Mouse (Mus musculus) urinary bladder, postnatal 14 days (tissue): ENCODE results near the gene Unc5cl.

ENCODE experiments used
- DNase-seq: peaks from one replicate; pipeline ENCODE4 v3.0.0; 2021; ENCODE audit warnings: low spot score

Unc5cl gene

DNA sequence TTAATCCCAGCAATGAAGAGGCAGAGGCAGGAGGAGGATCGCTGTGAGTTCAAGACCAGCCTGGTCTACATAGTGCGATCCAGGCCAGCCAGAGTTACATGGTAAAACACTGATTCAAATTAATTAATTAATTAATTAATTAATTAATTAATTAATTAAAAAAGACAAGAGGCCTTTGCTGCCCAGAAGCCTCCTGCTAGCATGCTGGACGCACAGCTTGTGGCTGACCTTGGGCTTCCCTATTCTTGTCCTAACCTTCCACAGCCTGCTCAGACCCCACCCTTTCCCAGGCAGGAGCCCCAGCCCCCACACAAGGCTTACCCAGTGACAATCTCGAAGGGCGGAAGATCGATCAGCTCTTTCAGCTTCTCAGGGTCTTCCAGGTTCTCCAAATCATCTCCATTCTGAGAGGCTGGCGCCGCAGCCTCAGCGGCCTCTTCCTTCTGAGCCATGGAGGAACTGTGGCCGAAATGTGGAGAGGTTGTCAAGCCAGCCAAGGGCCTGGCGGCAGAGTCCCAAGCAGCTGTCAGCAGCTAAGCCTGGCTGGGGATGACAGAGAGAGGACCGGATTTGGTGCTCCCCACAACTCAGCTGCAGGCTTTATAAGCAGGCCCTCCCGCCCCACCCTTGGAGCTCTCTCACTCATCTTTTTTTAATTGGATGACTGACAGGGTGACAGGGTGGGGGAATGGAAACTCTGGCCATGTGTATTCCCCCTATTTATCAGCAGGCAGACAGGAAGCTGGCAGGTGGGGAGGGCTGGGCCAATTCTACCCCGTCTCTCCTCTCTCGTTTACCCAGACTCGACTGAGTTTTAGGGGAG lies 22.3 kb upstream of the Unc5cl start, which contains the start of gene Apobec2:
Gene Apobec2 (minus strand): TSS at position 773 of the 823 bp plus-strand sequence.
- no peak for DNase-seq

DNA sequence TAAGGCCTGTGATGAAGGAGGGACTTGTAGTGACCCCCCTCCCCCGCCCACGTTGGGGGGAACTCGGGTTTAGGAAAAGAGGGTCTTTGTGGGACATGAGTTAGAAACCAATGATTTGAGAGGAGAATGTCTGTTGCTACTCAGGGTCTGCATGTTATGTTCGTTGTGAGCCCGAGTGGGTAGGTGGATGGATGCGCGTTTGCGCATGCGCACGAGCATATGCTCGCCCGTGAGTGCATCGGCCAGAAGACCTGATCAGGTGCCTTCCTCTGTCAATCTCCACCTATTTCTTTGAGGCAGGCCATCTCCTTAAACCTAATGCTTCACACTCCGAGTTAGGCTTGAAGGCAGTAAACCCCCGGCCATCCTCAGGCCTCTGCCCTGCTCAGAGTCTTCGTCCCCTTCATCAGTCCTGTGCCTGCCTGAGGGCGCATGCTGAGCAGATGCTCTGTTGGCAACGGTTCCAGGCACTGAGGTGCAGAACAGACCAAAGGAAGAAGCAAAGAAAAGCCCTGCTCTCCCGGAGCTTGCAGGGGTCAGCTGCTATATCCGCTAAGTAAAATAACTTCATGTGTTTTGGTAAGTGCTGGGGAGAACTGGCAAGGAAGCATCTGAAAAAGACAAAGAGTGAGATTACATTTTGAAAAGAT lies 21.6 kb upstream of the Unc5cl start:
- DNase-seq, result no peak

DNA sequence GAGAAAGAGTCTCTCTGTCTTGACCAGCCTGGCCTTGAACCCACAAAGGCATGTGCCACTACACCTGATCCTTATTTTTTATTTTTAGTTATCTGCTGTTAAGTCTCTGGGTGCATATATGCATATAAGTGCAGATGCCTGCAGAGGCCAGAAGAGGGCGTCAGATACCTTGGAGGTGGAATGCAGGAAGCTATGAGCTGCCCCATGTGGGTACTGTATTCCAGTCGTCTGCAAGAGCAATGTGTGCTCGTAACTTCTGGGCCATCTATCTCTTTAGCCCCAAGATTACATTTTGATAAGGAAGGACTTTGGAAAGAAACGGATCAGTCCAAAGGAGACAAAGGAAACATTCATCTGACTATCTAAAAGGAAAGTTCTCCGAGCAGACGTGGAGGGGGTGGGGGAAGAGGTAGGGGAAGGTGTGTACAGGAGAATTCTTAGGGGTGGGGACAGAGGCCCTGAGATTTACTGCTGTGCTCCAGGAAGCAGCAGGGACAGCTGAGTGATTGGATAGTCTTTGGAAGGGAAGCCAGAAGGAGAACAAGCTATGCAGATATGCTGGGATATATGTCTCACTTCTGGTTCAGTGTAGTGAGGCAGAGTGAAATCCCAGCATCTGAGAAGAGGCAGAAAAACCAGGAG lies 20.9 kb upstream of the Unc5cl start:
- no peak for DNase-seq

DNA sequence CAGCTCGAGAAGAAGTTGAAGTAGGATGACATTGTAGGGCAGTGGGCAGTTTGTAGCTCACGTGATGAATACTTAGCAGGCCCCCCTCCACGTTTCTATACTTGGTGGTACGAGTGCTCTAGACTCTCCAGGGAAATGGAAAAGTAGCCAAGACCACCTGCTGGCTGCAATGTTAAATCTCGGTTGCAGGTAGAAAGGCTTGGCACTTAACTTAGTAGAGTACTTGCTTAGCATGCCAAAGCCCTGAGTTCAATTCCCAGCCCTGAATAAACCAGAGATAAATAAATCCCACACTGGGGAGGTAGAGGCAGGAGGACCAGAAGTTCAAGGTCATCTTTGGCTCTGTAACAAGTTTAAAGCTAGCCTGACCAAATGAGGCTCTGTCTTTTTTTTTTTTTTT lies 20.2 kb upstream of the Unc5cl start:
- no peak for DNase-seq

DNA sequence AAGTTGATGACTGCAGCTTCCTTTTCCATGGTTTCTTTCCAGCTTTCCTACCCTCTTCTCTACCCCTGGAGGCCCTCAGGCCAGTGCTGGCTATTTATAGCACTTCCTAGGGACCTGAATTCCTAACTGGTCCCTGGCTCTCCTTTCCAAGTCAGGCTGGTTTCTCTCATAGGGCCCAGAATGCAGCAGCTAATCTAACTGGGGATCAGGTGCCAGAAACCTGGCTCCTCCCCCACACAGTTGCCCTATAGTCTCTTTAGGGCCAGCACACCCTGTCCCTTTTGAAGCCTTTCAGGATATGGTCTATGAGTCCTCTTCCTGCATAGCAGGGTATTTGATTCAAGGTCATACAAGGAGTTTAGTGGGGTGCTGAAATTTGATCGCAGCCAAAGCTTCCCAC lies 18.2 kb upstream of the Unc5cl start:
- no peak for DNase-seq

DNA sequence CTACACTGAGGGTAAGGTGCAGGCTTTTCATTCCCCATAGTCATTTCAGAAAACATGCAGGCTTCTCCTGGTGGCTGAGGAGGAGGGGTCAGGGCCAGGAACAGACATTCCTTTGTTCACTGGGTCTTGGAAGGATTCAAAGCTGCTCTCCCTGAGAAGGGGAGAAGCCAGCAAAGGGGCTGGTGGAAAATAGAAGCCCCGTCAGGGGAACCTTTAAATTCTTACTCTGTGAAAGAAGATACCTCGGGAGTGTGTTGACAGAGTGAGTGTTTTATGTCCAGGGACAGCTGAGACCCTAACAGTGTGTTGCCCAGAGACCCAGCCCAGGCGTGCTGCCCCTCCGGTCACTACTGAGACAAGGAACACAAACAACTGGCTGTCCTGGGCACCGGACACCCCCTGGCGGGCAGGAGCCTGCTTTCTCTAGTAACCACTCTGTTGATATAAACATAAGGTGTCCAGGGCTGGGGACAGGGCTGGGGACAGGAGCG lies 17.2 kb upstream of the Unc5cl start:
- no peak for DNase-seq

DNA sequence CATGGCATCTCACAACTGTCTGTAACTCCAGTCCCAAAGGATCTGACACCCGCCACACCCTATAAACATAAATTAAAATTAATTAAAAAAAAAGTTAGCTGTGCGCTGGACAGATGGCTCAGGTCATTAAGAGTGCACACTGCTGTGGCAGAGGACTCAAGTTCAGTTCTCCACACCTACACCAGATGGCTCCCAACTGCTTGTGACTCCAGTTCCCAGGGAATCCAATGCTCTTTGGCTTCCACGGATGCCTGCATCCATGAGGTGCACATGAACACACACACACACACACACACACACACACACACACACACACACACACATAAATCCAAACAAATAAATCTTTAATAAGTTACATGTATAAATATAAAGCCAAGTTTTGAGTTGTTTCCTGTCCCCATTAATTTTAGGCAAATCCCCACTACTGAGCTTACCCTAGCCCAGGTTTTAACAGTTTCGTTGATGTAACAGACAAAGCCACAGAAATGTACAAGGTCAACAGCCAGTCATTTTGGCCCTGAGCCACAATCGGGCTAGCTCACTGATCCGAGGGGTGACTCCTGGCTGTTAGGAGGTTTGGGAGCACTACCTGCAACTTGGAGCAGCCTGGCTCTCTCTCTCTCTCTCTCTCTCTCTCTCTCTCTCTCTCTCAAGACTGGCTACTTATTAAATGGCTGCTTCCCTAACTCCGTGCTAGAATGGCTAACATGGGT lies 11.8 kb upstream of the Unc5cl start:
- no peak for DNase-seq

DNA sequence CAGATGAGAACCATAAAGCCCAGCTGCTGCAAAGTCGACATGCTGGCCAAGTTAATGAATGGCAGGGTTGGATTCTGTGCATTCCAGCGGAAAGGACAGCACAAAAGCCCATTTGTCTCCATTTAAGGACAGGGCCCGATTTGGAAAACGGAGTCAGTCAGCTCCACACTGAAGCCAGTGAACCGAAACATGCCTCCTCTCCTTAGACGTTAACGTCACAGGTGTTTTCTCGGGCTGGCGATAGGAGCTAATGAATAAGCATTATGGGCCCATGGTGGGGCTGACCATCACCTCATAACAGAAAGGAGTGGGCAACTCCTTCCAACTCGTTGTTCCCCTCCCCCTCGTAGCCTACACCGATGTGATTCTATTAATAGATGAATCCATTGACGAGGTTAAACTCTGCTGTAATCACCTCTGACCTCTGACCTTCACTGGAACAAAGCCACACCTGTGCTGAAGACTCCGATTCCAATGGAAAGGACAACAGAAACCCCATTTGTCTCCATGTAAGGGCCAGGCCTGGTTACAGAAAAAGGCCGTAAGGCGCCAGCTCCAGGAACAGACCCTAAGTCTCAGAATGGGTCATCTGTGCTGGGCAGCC lies 11.1 kb upstream of the Unc5cl start:
- no peak for DNase-seq

DNA sequence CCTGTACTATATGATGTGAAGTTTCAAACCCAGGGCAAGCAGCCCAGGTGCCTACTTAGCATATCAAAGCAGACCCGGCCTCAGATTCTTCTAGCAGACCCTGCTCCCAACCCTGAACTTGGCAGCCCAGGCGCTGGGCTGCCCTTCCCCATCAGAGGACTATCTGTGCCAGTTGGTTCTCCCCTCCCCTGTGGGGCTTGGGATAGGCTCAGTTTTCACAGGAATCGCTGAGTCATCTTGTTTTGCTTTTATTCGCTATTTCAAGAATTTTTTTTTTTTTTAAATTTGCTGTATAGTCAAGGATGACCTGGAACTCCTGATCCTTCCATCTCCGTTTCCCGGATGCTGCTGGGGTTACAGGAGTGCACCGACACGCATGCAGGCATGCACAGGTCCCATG lies 7.0 kb upstream of the Unc5cl start:
- no peak for DNase-seq

DNA sequence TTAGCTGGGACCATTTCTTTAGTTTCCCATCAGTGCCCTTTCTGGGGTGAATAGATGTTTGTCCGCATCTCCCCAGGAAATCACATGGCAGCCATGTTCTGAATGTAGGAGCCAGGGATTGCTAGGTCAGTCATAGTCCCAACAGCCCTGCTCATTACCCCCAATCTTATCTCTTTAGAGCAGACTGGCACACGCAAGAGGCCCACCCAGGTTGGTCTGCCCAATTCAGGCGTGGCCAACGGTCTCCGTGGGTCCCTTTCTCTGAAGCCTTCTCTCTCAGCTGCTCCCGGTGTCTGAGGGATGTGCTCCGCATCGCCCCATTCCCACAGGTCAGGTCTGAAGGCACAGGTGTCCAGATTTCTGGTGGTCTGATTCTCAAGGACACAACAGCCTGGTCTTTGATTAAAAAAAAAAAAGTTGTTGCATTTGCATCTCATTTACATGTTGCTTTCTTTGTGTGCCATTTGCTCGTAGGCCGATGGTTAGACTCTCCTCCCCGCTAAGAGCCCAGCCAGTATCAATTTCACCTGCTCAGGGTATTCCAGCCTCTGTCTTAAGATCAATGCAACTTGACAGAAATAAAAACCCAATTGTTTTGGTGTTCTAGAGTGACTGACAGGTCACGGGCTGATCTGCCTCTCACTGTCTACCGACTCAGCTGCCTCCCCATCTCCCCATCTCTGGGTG lies 3.9 kb upstream of the Unc5cl start:
- no peak for DNase-seq

DNA sequence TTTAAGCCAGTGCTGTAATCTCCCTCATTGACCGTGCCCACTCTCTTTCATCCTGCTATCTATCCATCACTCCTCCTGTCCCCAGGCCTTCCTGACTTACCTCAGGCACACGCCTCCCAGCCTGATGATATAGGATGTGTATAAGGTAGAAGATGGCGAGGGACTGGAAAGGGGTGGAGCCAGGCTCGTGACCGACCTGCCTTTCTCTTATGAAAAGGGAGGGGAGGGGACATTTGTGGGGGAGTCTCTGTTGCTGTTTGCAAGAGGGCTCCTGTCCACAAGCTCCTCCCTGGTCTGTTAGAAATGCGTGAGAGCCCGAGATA lies 3.4 kb upstream of the Unc5cl start, which contains the start of gene Tspo2:
Gene Tspo2 (minus strand): TSS at position 170 of the 323 bp plus-strand sequence.
- no peak for DNase-seq

DNA sequence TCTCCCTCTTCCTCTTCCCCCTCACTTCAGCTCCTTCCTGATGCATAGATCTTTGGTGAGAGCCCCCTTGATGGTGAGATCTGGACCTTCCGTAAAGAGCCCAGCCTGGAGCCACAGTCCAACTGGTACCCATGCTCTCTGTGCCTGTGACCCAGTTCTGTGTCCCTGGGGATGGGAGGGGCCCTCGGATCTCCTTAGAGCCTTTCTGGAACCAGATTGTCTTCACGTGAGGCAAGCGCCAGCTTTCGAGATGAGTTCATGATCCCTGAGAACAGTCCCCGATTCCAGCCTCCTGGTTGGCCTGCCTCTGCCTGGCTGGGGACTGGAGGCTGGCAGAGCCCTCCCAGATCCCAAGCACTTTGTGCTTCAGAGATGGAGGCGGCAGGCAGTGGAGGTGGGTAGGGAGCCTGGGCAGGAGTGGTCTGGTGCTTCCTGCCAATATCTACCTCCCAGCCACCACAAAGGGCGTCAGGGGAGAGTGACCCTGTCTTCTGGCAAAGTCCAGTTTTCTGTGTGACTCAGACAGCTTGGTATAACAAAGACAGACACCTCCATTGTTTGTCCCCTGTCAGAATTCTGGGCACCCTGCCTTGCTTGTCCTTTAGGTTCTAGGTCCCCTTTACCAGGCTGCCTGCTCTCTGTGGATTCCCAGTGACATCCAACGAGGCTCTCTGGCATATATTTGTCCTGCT lies 2.8 kb upstream of the Unc5cl start:
- no peak for DNase-seq

DNA sequence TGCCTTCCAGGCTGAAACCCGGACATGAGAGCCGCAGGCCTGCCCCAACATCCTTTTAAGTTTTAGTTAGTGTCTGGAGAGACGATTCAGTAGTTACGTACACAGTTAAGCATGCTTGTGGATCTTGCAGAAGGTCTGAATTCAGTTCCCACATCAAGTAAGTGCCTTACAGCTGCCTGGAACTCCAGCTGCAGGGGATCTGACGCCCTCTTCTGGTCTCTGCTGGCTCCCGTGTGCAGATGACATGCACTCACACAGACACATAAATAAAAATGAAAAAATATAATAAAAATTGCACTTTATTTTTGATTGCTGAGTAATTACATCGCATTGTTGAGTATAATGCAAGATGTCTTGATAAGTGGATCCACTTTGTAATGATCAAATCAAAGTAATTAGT lies 1.2 kb upstream of the Unc5cl start:
- DNase-seq, result no peak

DNA sequence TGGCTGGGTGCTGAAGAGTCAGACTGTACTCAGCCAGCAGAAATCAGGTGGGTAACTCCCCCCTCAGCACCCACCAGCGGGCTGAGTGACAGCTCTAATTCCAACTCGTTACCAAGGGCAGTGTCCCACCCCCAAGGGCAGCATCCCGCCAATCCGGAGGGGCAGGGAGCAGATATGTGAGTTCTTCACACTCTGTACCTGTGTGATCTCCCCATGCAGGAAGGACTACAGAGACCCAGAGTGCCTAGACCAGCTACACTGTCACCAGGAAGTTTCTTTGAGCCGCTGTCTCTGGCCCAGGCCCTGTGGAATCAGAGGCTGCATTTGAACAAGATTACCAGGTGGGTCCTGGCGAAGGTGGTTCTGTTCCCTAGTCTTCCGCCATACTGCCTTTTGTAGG lies 511 bp upstream of the Unc5cl start:
- DNase-seq, result no peak

DNA sequence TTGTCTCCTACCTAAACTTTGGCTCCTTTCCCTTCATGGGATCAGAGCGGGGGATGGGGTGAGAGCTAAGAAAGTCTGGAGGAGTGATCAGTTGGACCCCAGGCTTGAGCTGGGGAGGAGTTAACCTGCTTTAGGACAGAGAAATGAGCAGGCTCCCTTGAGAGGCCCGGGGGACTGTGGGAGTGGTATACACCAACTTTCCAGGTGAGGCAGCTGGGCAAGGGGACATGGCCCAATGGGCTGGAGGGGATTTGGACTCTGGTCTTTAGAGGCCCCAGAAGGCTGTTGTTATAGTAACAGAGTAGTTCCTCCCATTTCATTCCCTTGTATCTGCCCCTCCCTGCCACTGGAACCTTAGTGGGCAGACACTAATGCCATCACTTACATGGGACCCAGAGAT lies 1.3 kb downstream of the Unc5cl start:
- DNase-seq, result no peak

DNA sequence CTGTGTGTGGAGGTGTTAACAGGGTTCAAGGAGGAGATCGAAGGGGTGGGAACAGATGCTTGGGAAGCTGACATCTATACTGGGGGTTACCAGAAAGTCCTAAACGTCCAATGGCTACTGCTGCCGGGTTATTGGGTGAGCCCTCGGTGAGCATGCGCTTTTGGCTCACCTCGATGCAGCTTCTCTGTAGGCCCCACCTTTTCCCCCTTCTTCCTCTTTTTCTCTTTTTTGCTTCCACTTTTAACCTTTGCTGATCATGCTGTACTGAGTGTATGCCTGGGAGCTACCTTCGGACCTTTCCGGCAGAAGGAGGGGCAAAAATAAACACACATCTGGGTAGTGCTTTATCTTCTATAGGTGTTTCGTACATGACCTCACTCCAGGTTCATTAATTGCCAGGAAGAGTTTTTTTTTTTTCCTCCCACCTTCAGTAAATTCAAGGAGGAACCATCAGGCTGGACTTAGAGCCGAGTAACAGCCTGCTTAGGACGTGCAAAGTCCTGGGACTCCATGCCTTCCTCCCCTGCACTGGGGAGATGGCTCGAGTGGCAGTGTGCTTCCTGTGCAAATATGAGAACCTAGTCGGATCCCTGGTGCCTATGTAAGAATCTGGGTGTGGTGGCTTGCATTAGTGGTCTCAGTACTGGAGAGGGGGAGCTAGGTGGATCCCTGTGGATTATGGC lies 3.4 kb downstream of the Unc5cl start:
- no peak for DNase-seq

DNA sequence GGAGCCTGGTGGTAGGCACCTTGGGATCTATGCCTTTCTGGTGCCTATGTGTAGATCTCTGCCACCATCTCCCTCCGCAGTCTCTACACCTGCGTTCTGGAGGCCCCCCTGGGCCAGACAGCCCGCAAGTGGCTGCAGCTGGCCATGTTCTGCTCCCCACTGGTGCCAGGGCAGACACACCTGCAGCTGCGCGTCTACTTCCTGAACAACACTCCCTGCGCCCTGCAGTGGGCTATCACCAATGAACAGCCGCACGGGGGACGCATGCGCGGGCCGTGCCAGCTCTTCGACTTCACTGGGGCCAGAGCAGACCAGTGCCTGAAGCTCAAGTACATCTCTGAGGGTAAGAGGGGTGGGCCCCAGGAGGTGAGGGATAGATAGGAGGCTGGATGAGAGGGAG lies 7.4 kb downstream of the Unc5cl start:
- no peak for DNase-seq

DNA sequence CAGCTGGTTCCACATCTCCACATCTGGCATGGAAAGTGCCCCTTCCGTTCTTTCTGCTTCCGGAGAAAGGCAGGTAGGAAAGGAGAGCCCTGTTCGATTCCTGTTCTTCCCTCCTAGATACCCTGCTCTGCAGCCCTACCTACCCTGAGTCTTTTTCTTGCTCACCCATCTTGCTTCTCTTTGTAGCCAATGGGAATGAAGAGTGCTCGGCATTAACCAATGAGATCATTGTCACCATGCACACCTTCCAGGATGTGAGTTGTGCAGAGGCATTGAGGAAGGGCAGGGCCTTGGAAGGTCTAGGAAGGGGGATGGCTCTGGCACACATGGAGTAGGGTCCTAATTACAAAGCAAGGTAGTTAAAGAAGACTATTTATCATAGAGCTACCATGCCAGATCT lies 8.7 kb downstream of the Unc5cl start:
- DNase-seq, result no peak

DNA sequence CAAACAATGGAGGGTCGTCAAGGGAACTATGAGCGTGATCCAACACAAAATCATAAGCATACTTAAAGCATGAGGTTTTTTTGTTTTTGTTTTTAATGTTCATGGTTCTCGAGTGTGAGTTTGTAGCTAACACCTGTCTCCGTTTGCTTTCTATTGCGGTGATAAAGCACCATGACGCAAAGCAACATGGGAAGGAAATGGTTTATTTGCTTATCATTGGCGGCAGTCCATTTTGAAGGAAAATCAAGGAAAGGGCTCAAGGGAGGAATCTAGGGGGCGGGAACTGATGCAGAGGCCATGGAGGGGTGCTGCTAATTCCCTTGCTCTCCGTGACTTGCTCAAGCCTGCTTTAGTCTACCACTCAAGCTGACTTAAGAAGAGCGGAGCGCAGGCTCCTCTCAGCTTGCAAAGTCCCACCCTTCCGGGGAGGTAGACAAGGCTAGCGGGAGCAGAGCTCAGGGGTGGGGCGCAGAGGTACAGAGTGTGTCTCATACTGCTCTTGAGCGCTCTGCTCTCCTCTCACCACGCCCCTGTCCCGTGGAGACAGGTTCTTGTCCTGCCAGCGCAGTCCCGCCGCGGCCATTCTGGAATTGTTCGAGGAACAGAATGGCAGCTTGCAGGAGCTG lies 12.2 kb downstream of the Unc5cl start:
- no peak for DNase-seq
